Mouse (Mus musculus) embryonic facial prominence, embryonic 12.5 days (tissue): ENCODE measurements around the gene St6galnac5. TPM values are rescaled to one million over a fixed set of nuclear protein-coding genes. Genes with fewer than 3 reads are reported as not detected.
"Not testable (repeated sequence)": the region's sequence is repeated elsewhere in the genome, so short reads cannot be mapped to it uniquely, and the experiment has no call there.

Experiments
- ATAC-seq: fragments of 200-750 bp; cut with Nextera tagmentation; 2 replicates; pipeline ENCODE4 v1.8.0; 2017; ENCODE audit not compliant: insufficient number of reproducible peaks, insufficient read depth, low FRiP score, low TSS enrichment
- H3K27ac ChIP-seq: fragments of 300-500 bp; sonication (generic); 2 replicates; pipeline ENCODE4 v1.5.1; 2016; ENCODE audit warnings: mild to moderate bottlenecking
- H3K27me3 ChIP-seq: fragments of 300-500 bp; sonication (generic); 2 replicates; pipeline ENCODE4 v1.6.1; 2016; ENCODE audit warnings: mild to moderate bottlenecking, moderate library complexity
- H3K36me3 ChIP-seq: fragments of 300-500 bp; sonication (generic); 2 replicates; pipeline ENCODE4 v1.6.1; 2016; ENCODE audit warnings: mild to moderate bottlenecking
- H3K4me1 ChIP-seq: fragments of 300-500 bp; sonication (generic); 2 replicates; pipeline ENCODE4 v1.6.1; 2016
- H3K4me2 ChIP-seq: fragments of 300-500 bp; sonication (generic); replicated peaks from 2 replicates; pipeline ENCODE4 v1.6.1; 2016; ENCODE audit warnings: mild to moderate bottlenecking, moderate library complexity
- H3K4me3 ChIP-seq: fragments of 300-500 bp; sonication (generic); 2 replicates; pipeline ENCODE4 v1.5.1; 2016; ENCODE audit warnings: mild to moderate bottlenecking
- H3K9ac ChIP-seq: fragments of 300-500 bp; sonication (generic); 2 replicates; pipeline ENCODE4 v1.6.1; 2016; ENCODE audit warnings: mild to moderate bottlenecking, moderate library complexity
- H3K9me3 ChIP-seq: fragments of 300-500 bp; sonication (generic); 2 replicates; pipeline ENCODE4 v1.6.1; 2016; ENCODE audit warnings: mild to moderate bottlenecking, moderate library complexity
- WGBS: fragments of 180-500 bp; shearing (Covaris S2); methylation state at CpG from one replicate; pipeline ENCODE4 v1.1.7; 2016; 5-methylcytosine and 5-hydroxymethylcytosine counted together
- polyA plus RNA-seq: library from polyadenylated mRNA; unstranded; fragments of >200 nt; fragmentation: Nextera tagmentation; extraction: Ambion mirVana; gene quantifications from 2 replicates; pipeline ENCODE4 v1.2.1, GENCODE M21; 2016

Gene St6galnac5
- polyA plus RNA-seq, 1 experiment from 2014 or later, result 2.4 TPM

DNA sequence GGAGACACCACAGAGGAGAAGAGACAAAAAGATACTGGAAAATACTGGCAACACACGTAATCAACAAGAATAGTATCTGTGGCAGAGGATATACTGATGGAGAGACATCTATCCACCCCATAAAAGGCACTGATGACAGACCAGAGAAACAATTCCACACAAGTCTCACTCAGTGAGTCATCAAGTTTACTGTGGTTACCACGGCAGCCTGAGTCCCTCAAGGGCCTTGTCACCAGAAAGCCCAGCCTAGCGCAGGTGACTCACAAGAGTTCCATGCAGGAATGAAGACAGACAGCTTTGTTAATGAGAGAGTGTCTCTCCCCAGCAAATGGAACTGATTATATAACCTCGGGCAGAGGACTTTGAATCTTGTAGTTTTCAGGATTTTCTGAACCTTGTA is 168.1 kb downstream of the St6galnac5 start:
- no peaks in the 10 kb centered on the region for H3K36me3 ChIP-seq
- no peaks in the 10 kb centered on the region for H3K9me3 ChIP-seq
- H3K4me3 ChIP-seq, result no peak overlapping the region
- 69% methylated on average over 4 of the region's 4 CpGs for WGBS
- ATAC-seq, result no peak
- H3K27ac ChIP-seq, result no peak overlapping the region
- no peak overlapping the region for H3K9ac ChIP-seq
- no peaks in the 10 kb centered on the region for H3K27me3 ChIP-seq
- H3K4me2 ChIP-seq, result no peak overlapping the region
- no peaks in the 10 kb centered on the region for H3K4me1 ChIP-seq

DNA sequence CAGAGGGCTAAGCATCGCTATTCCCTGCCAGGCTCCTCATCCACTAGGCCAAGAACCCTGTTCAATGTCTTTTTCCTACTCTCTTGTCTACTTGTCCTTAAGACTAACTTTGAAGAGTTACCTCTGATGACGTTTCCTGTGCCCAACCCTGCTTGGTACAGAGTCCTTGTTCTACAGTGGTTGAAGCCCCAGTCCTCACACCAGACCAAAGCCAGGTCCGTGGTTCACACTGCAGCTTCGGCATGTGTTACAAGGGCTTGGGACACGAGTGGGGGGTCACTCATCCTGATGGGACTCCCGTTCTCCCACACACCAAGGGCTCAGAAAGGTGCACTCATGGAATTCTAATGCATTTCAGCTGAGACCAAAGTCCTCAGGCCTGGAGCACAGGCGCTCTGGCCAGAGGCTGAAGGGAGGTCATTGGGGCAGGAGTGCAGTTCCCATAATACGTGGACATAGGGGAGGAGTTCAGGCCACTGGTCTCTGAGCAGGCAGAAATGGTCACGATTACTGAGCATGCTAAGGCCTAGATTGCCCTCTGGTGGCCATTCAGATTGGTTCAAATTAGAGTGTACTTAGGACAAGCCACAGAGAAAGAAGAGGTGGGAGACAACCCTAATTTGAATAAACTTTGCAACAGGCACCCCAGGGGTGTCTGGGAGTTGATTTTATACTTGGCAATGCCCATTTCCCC is 182.2 kb downstream of the St6galnac5 start:
- Histone ChIP-seq H3K27ac (no peak overlapping the region), H3K36me3 (no peaks in the 10 kb centered on the region)
- WGBS, result 83% methylated on average over 9 of the region's 9 CpGs

DNA sequence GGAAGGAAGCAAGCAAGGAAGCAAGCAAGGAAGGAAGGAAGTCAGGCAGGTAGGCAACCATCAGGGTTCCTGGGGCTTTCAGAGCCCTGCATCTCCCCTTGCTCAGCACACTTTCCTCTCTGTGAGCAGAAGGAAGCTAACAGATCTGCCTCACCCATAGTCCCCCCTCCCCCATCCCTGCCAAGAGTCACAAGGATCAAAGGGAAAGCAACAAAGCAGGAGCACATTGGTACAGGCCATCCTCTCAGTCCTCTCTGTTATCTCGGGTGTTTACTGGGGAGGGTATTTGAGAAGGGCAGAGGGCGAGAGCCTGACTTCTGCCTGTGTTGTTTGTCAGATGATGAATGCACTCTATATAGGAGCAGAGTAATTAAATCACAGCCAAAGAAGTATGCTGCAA is 184.7 kb downstream of the St6galnac5 start:
- H3K4me2 ChIP-seq, result no peak overlapping the region
- H3K27ac ChIP-seq, result no peak overlapping the region
- no peak overlapping the region for H3K4me3 ChIP-seq
- H3K4me1 ChIP-seq, result no peaks in the 10 kb centered on the region
- 0 out of 2 replicates have a peak, but pooled peaks cover 3% of the 10 kb centered on the region for H3K9me3 ChIP-seq
- no peaks in the 10 kb centered on the region for H3K27me3 ChIP-seq
- no peaks in the 10 kb centered on the region for H3K36me3 ChIP-seq
- H3K9ac ChIP-seq, result no peak overlapping the region
- 27% methylated on average over 2 of the region's 2 CpGs for WGBS
- ATAC-seq, result no peak

More for the DNA sequence above, 182.2 kb downstream of the St6galnac5 start:
- Histone ChIP-seq H3K4me1 (no peaks in the 10 kb centered on the region), H3K27me3 (no peaks in the 10 kb centered on the region), H3K4me3 (no peak overlapping the region), H3K4me2 (no peak overlapping the region), H3K9ac (no peak overlapping the region), H3K9me3 (0 out of 2 replicates have a peak, but pooled peaks cover under 1% of the 10 kb centered on the region)
- ATAC-seq, result no peak

DNA sequence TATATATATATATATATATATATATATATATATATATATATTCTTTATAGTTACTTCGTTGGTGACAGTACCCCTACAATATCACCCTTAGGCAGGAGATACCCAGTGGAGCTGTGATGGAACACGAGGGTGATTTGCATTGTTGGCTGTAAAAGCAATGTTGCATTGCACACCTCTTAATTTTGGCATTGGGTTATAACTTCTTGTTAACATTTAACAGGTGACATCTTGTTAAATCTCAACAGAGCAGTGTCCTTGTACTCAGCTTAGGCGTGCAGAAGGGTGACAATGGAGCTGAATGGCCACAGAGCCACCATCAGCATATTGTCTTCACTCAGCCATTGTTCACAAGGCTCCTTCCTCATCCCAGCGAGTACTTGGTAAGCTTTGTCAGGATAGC is 185.8 kb downstream of the St6galnac5 start:
- WGBS, result 89% methylated on average over 4 of the region's 4 CpGs
- ATAC-seq, result no peak
- Histone ChIP-seq H3K27me3 (no peaks in the 10 kb centered on the region), H3K9ac (no peak overlapping the region), H3K4me1 (no peaks in the 10 kb centered on the region), H3K36me3 (no peaks in the 10 kb centered on the region), H3K4me3 (no peak overlapping the region), H3K4me2 (no peak overlapping the region), H3K9me3 (0 out of 2 replicates have a peak, but pooled peaks cover 3% of the 10 kb centered on the region), H3K27ac (no peak overlapping the region)

DNA sequence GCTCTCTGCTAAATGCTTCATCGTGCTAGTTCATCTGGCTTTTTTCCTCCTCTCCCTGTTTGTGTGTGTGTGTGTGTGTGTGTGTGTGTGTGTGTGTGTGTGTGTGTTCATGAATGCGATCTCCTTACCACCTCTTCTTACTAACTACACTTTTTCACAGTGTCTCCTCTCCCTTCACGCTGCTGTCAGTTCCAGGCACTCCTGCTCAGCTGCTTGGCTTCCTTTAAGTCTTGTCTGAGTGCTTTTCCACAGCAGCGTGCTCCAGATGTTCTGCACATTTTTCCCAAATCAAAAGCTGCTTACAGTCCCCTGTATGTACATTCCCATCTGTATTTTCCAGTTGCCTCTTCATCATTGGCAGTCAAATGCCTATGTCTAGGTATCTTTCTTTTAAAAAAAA is 189.0 kb downstream of the St6galnac5 start:
- ATAC-seq, result no peak
- H3K4me1 ChIP-seq, result no peaks in the 10 kb centered on the region
- H3K9me3 ChIP-seq, result 0 out of 2 replicates have a peak, but pooled peaks cover 3% of the 10 kb centered on the region
- no peak overlapping the region for H3K4me3 ChIP-seq
- H3K27me3 ChIP-seq, result no peaks in the 10 kb centered on the region
- H3K9ac ChIP-seq, result no peak overlapping the region
- H3K27ac ChIP-seq, result no peak overlapping the region
- H3K36me3 ChIP-seq, result no peaks in the 10 kb centered on the region; the same call in 1 of the 2 replicates
- H3K4me2 ChIP-seq, result no peak overlapping the region
- WGBS, result 63% methylated on average over 4 of the region's 4 CpGs

DNA sequence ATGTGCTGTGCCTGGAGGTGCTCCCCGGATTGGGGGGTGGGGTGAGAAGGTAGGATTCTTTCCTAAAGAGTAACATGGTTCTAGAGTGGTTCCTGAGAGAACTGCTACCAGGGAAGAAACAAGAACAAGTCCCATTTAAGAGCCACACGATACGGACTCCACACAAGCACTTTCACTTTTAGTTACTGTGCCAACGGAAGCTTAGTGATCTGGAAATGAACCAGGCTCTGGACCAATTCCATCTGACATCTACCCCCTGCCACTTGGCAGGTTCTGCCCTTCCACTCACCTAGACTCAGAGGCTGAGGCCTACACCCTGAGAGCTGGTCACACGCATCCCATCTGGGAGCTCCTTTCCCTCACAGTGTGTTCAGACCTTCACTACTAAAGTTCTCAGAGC is 189.4 kb downstream of the St6galnac5 start:
- H3K27me3 ChIP-seq, result no peaks in the 10 kb centered on the region
- 0 out of 2 replicates have a peak, but pooled peaks cover 3% of the 10 kb centered on the region for H3K9me3 ChIP-seq
- no peaks in the 10 kb centered on the region for H3K4me1 ChIP-seq
- H3K9ac ChIP-seq, result no peak overlapping the region
- peaks cover 2% of the 10 kb centered on the region; the same call in 1 of the 2 replicates for H3K36me3 ChIP-seq
- H3K4me2 ChIP-seq, result no peak overlapping the region
- 93% methylated on average over 5 of the region's 5 CpGs for WGBS
- no peak overlapping the region for H3K4me3 ChIP-seq
- H3K27ac ChIP-seq, result no peak overlapping the region
- ATAC-seq, result no peak

DNA sequence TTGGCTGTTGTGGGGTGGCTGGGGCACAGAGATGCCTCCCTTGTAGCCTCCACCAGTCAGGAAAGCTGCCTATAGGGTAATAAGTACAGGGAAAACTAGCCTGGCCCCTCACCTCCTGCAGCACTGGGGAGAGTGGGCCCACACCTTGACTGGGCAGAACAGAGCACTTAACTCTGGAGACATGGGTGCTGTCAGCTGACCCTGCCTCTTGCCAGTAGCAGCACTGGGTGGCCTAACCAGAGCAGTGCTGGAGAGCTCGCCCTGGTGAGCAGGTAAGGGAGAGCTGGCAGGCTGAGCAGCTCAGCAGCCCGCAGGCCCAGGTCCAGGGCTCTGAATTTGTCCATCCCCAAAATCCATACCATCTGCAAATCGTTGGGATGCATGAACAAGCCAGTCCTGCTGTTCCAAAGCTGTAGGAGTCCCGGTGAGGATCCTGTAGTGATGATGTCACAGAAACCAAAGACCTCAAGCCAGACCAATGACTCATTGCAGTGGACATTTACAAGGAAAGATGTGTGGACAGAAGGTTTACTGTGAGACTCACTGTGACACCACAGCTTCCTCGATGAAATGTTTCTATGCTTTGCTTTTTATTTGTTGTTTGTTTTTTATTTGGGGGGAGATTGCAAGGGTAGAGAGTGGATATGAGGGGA is 193.6 kb downstream of the St6galnac5 start:
- not testable (repeated sequence) for H3K36me3 ChIP-seq, H3K27me3 ChIP-seq, H3K9me3 ChIP-seq, H3K4me1 ChIP-seq, H3K4me2 ChIP-seq, H3K27ac ChIP-seq, H3K9ac ChIP-seq, H3K4me3 ChIP-seq, ATAC-seq
- WGBS, result 75% methylated on average over 5 of the region's 5 CpGs

DNA sequence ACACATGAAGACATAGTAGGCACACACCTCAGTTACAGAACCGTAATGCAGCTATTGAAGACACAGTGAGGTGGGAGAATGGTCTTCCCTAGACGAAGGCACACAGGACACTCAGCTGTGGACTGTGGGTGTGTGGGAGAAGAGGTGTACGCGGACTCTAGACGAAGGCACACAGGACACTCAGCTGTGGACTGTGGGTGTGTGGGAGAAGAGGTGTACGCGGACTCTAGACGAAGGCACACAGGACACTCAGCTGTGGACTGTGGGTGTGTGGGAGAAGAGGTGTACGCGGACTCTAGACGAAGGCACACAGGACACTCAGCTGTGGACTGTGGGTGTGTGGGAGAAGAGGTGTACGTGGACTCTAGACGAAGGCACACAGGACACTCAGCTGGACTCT is 197.7 kb downstream of the St6galnac5 start:
- H3K27ac ChIP-seq, H3K9ac ChIP-seq, H3K36me3 ChIP-seq, H3K4me1 ChIP-seq, H3K4me2 ChIP-seq, ATAC-seq, H3K4me3 ChIP-seq, H3K27me3 ChIP-seq, H3K9me3 ChIP-seq: not testable (repeated sequence)
- WGBS, result 96% methylated on average over 10 of the region's 13 CpGs

DNA sequence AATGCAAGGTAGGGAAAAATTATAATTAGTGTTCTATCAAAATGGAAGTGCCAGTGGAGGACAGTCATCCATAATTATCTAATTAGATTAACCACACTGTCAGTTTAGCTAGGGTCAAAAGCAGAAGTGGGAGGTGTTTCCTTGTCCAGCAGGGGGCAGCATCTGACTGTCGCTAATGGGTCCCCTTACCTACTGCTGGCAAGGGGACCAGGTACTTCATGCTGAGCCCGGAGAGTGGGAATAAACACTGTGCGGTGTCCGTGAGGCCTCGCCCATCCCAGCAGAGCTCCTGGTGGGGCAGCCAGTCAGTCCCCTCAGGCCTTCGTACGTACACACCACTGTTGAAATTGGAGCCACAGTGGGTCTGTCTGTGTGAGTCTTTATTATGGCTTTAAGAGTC is 198.3 kb downstream of the St6galnac5 start:
- ATAC-seq, result no peak

DNA sequence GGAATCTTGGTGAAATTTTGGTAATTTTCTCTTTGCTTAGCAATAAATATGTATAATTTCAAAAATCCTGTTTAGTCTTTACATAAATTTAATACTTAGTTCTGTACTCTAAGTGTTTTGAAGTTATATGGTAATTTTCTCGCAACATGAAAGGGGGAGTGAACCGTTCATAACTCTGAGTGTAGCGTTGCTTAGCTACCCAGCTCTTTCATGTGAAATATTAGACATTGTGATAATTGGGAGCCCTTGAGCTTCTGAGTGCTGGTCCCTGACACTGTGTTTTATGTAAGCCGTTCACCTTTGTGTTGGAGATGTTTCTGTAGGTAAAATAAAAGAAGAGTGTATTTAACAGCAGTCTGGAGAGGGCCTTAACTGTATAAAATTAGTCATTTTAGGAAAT is 202.2 kb downstream of the St6galnac5 start:
- H3K27me3 ChIP-seq, result no peaks in the 10 kb centered on the region
- H3K27ac ChIP-seq, result no peak overlapping the region
- H3K4me2 ChIP-seq, result no peak overlapping the region
- no peak overlapping the region for H3K9ac ChIP-seq
- H3K4me1 ChIP-seq, result 0 out of 2 replicates have a peak, but pooled peaks cover 3% of the 10 kb centered on the region
- ATAC-seq, result no peak
- H3K36me3 ChIP-seq, result no peaks in the 10 kb centered on the region
- 71% methylated on average over 4 of the region's 4 CpGs for WGBS
- H3K9me3 ChIP-seq, result no peaks in the 10 kb centered on the region
- no peak overlapping the region for H3K4me3 ChIP-seq

More for the DNA sequence above, 198.3 kb downstream of the St6galnac5 start:
- Histone ChIP-seq H3K4me2 (no peak overlapping the region), H3K27me3 (no peaks in the 10 kb centered on the region), H3K27ac (no peak overlapping the region), H3K4me1 (0 out of 2 replicates have a peak, but pooled peaks cover 3% of the 10 kb centered on the region), H3K9ac (no peak overlapping the region), H3K9me3 (no peaks in the 10 kb centered on the region), H3K4me3 (no peak overlapping the region), H3K36me3 (peaks cover 3% of the 10 kb centered on the region; the same call in 1 of the 2 replicates)
- 19% methylated on average over 7 of the region's 7 CpGs for WGBS

DNA sequence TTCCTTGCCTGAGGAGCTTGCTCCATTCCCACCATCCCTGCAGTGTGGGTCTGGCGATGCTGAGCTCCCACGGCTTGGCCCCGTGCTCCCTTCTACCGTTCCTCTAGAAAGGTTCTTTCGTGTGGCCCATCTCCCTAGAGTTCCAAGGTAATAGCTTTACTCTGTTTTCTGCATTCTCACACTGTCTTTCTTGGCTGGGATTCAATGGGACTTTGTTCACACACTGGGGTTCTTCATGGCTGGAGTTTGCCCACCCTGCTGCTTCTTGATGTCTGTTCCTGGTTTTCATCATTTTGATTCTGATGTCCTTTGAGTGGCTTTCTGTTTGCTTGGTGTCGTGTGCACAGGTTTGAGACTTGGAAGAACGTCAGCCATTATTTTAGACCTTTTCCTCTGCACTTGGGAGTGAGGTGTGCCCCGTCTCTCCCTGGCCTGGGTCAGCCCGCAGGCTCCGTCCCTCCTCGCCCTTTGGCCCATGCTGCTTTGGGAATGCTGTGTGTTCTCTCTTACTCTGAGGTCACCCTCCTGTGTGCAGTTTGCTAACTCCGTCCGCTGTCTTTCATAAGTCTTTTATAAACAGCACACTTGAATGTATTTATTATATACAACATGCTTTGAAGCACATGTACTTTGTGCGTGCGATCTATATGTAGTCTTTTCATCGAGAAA is 205.0 kb downstream of the St6galnac5 start:
- no peak for ATAC-seq
- Histone ChIP-seq H3K27ac (no peak overlapping the region), H3K9ac (no peak overlapping the region), H3K4me2 (no peak overlapping the region), H3K27me3 (no peaks in the 10 kb centered on the region), H3K4me1 (no peaks in the 10 kb centered on the region), H3K4me3 (no peak overlapping the region), H3K36me3 (no peaks in the 10 kb centered on the region), H3K9me3 (no peaks in the 10 kb centered on the region)
- WGBS, result 74% methylated on average over 16 of the region's 16 CpGs

DNA sequence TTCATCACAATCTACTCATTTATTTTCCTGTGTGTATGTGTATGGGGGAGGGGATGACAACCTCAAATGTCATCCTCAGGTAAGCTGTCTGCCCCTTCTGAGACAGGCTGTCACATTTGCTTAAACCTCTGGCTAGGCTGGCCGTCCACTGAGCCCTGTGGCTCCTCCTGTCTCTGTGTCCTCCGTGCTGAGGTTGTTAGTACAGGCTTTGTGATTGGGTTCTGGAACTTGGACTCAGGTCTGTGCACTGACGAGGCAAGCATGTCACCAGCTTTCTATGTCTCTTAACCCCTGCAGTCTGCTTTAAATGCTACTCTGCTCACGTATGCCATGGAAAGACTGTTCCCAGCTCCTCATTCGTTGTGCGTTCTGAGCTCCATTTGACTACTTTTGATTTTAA is 205.7 kb downstream of the St6galnac5 start:
- Histone ChIP-seq H3K9me3 (no peaks in the 10 kb centered on the region), H3K4me3 (no peak overlapping the region), H3K9ac (no peak overlapping the region), H3K36me3 (no peaks in the 10 kb centered on the region), H3K27ac (no peak overlapping the region), H3K4me2 (no peak overlapping the region), H3K4me1 (no peaks in the 10 kb centered on the region), H3K27me3 (no peaks in the 10 kb centered on the region)
- 76% methylated on average over 6 of the region's 6 CpGs for WGBS
- ATAC-seq, result no peak
